Mouse (Mus musculus): Measurements from ENCODE around the gene Nhsl2. TPM values are rescaled to one million over a fixed set of nuclear protein-coding genes. Genes with fewer than 3 reads are reported as not detected.

Nhsl2 gene
- polyA plus RNA-seq, 1 experiment = 4.8 TPM

DNA sequence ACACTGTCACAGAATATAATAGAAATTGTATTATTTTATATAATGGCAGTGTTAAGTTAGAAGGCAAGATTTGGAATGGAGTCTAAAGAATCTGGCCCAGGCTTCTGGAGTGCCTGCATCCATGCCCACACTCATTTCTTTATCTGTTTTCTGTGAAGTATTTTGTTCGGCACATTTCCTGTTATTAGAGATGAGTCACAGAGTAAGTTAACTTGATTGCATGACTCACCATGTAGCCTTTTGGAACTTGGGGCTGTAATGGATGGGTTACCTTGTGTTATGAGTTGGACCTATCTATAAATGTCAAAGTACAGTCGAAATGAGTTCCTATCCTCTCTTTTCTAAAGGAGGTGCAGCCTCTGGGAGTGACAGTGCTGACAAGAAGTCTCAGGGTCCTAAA, 272.1 kb downstream of the Nhsl2 start:
- DNase-seq = no peak
- Histone ChIP-seq H3K4me1 (ENCODE audit: control insufficient read depth, insufficient read depth, low read length) (peaks cover 2% of the 10 kb centered on the region; the same call in 1 of the 2 replicates), H3K4me3 (replicated peaks; ENCODE audit: extremely low read depth, low read depth, low read length) (no peak overlapping the region)
- no peak for TF ChIP-seq POLR2A (IDR thresholded peaks at IDR 0.05; ENCODE audit: borderline replicate concordance, extremely low read depth, low read depth, low read length)
- no peak for TF ChIP-seq CTCF (IDR thresholded peaks at IDR 0.05; ENCODE audit: insufficient read depth, low read length)
- 61% methylated on average over 2 of the region's 2 CpGs for WGBS

DNA sequence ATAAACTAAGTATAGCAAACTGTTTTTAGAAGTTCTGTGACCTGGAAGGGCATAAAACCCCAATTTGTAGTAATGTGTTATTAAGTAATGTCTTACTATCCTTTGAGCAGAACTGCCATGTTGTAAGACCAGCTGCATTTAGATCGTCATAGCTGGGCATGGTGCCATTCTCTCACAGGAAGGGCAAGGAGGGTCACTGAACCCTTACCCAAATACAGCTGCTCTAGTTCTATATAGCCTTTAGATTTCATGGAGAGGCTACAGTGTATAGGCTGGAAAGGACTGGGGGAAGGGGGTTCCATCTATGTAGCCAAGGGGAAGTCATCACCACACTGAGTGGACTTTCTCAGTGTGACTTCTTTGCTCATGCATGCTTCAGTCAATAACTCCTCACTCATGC, 292.0 kb downstream of the Nhsl2 start:
- TF ChIP-seq CTCF (IDR thresholded peaks at IDR 0.05; ENCODE audit: insufficient read depth, low read length) (no peak), POLR2A (IDR thresholded peaks at IDR 0.05; ENCODE audit: borderline replicate concordance, extremely low read depth, low read depth, low read length) (no peak)
- no peak for DNase-seq
- Histone ChIP-seq H3K4me1 (ENCODE audit: control insufficient read depth, insufficient read depth, low read length) (no peaks in the 10 kb centered on the region), H3K4me3 (replicated peaks; ENCODE audit: extremely low read depth, low read depth, low read length) (no peak overlapping the region)
- WGBS = 60% methylated on average over 1 of the region's 1 CpGs

Other genes with a start within 250 kb of the Nhsl2 start
- 59.0 and 107 TPM in 2 replicates for gene Ogt, start 209.3 kb upstream of the Nhsl2 start, polyA plus RNA-seq (2012; rRNA removed)
- 4.1 and 5.2 TPM in 2 replicates for gene Cxcr3, start 115.1 kb upstream of the Nhsl2 start, polyA plus RNA-seq (2012; rRNA removed)
- gene Gm4779, start 55.0 kb upstream of the Nhsl2 start, polyA plus RNA-seq (2012; rRNA removed) = not detected in 2 replicates
- gene 8030474K03Rik, start 54.7 kb upstream of the Nhsl2 start, polyA plus RNA-seq (2012; rRNA removed) = not detected in 2 replicates
- gene Rtl5, start 221.9 kb downstream of the Nhsl2 start, polyA plus RNA-seq (2012; rRNA removed) = 5.3 and 6.8 TPM in 2 replicates